Mouse (Mus musculus) MEL (cell line): Measurements from ENCODE around the gene Rxfp4.

Experiments used
- POLR2A ChIP-seq, 2 experiments: IDR thresholded peaks; 2 replicates each; pipeline ENCODE4 v1.6.1; 2011 to 2012; ENCODE audit warnings: low read length in 2 of 2, mild to moderate bottlenecking in 2 of 2, control low read depth in 1 of 2, improper control_type of control experiment in 1 of 2, low read depth in 1 of 2, moderate library complexity in 1 of 2; ENCODE audit not compliant: control insufficient read depth in 1 of 2, insufficient read depth in 1 of 2, poor library complexity in 1 of 2
- POLR2AphosphoS5 ChIP-seq: IDR thresholded peaks from 2 replicates; pipeline ENCODE4 v1.6.1; 2012; ENCODE audit warnings: low read depth, borderline replicate concordance, mild to moderate bottlenecking, inconsistent platforms, low read length, moderate library complexity, mixed read lengths
- RAD21 ChIP-seq: IDR thresholded peaks from 2 replicates; pipeline ENCODE4 v1.6.1; 2011; ENCODE audit warnings: mild to moderate bottlenecking, low read depth, low read length, improper control_type of control experiment
- RCOR1 ChIP-seq: IDR thresholded peaks from 2 replicates; pipeline ENCODE4 v1.6.1; 2012; ENCODE audit warnings: low read depth, mild to moderate bottlenecking, inconsistent platforms, low read length, improper control_type of control experiment
- UBTF ChIP-seq: IDR thresholded peaks from 2 replicates; pipeline ENCODE4 v1.6.1; 2012; ENCODE audit warnings: low read depth, mild to moderate bottlenecking, inconsistent platforms, low read length, improper control_type of control experiment, moderate library complexity, borderline replicate concordance; ENCODE audit not compliant: insufficient read depth
- ZC3H11A ChIP-seq: IDR thresholded peaks from 2 replicates; pipeline ENCODE4 v1.6.1; 2012; ENCODE audit warnings: low read depth, mild to moderate bottlenecking, inconsistent platforms, low read length, improper control_type of control experiment

GRCm38 (mm10) chr3:88636555-88636986, 16.4 kb downstream of the Rxfp4 start:
- TF ChIP-seq ZC3H11A: no peak
- TF ChIP-seq RCOR1: no peak
- TF ChIP-seq RAD21: no peak
- TF ChIP-seq POLR2AphosphoS5: no peak
- no peak for TF ChIP-seq UBTF
- peak in 1 of 2 experiments; percentile 15; a peak in 1 of 4 replicates for TF ChIP-seq POLR2A (IDR thresholded peaks at IDR 0.05; ENCODE audit: control insufficient read depth in 1 of 2, insufficient read depth in 1 of 2, low read depth in 1 of 2, low read length in 2 of 2, poor library complexity in 1 of 2)
